In genomic region chr8:90908580-90909471, GRCm38 (mm10) we compare ENCODE assay signal across 8 mouse cellular contexts.
A peak's percentile ranks its signal among the peaks of the same experiment; 100 is the strongest.
DNase-seq lines count a peak whose midpoint lies in the region; ATAC-seq and TF ChIP-seq lines count a peak whose summit lies in the region.

No protein-coding gene starts in this region.

- peak; percentile 38 for ATAC-seq in hindbrain, postnatal 0 days
- peak; percentile 76 for ATAC-seq in megakaryocyte-erythroid progenitor cell, adult 5-6 weeks (replicated peaks; ENCODE audit: low FRiP score, low TSS enrichment, poor library complexity, severe bottlenecking)

- H3K36me3 ChIP-seq in hindbrain, postnatal 0 days (ENCODE audit: insufficient read depth, low read length) = no peaks in the 10 kb centered on the region

- H3K4me1 ChIP-seq in cortical plate, adult 2 months (ENCODE audit: control insufficient read depth, insufficient read depth, low read length) = no peaks in the 10 kb centered on the region
- peaks cover 4% of the 10 kb centered on the region; the same call in 1 of the 2 replicates for H3K4me1 ChIP-seq in hindbrain, postnatal 0 days (ENCODE audit: insufficient read depth, low read length)

- TF ChIP-seq CTCF in cortical plate, adult 2 months (IDR thresholded peaks at IDR 0.05; ENCODE audit: extremely low read depth, insufficient read depth, low read length) = no peak
- peak; percentile 27; the same call in 1 of the 2 replicates for TF ChIP-seq CTCF in hindbrain, postnatal 0 days (IDR thresholded peaks at IDR 0.05; ENCODE audit: low read depth)

- peak overlapping the region; percentile 75 for H3K9ac ChIP-seq in hindbrain, postnatal 0 days (replicated peaks; ENCODE audit: low read length)

- no peaks in the 10 kb centered on the region for H3K9me3 ChIP-seq in hindbrain, postnatal 0 days (ENCODE audit: low read length)

- H3K27ac ChIP-seq in cortical plate, adult 2 months (ENCODE audit: insufficient read depth, low read length) = 0 out of 2 replicates have a peak overlapping the region, but pooled peaks have one; percentile 53
- H3K27ac ChIP-seq in hindbrain, postnatal 0 days = peak overlapping the region; percentile 87

- intact Hi-C loops in left cerebral cortex, postnatal 25 days (cut with DNase I) = loop anchor here (1.0 to 2.0 kb wide), 4 partner anchors 32 to 81 kb away; partner anchors contain the start of gene Chd9

- peak overlapping the region; percentile 97 for H3K4me2 ChIP-seq in hindbrain, postnatal 0 days (ENCODE audit: low read depth, low read length)

- TF ChIP-seq POLR2A in cortical plate, adult 2 months (IDR thresholded peaks at IDR 0.05; ENCODE audit: extremely low read depth, insufficient read depth, low read length) = no peak

- under 1% methylated on average over 60 of the region's 89 CpGs for WGBS in hindbrain, postnatal 0 days

- DNase-seq in adipocyte (ENCODE audit: low spot score) = peak; percentile 72
- peak; percentile 41 to 43 for DNase-seq in gastrocnemius, adult 8-10 months (ENCODE audit: low spot score in 2 of 2)
- DNase-seq in hindbrain, postnatal 0 days (ENCODE audit: low spot score) = peak; percentile 53
- peak; percentile 45 to 58 for DNase-seq in left cerebral cortex, postnatal 25 days (ENCODE audit: low spot score in 2 of 2)
- DNase-seq in right cerebral cortex, postnatal 25 days = peak; percentile 50
- peak; percentile 36 for DNase-seq in yolk sac, embryonic 10.5 days (ENCODE audit: low spot score)

- H3K4me3 ChIP-seq in cortical plate, adult 2 months (ENCODE audit: insufficient read depth, low read length) = peak overlapping the region; percentile 76
- peak overlapping the region; percentile 77 for H3K4me3 ChIP-seq in hindbrain, postnatal 0 days (ENCODE audit: low read length)

- H3K27me3 ChIP-seq in hindbrain, postnatal 0 days (ENCODE audit: insufficient read depth, low read length) = no peaks in the 10 kb centered on the region

Comparison
In these comparisons a context has a peak if more than half of its experiments do, and no peak if none do; other contexts are left out.
1. Peak in every context shown above with its lines: DNase-seq, ATAC-seq, H3K4me3 ChIP-seq and H3K27ac ChIP-seq.